Mouse (Mus musculus): ENCODE measurements at regions not wholly inside any gene's neighbourhood (a gene's known extent, or its start where the extent isn't known, plus 50 kb on each side); places are given as distances from the start of the nearest gene placed in this dataset.

DNA sequence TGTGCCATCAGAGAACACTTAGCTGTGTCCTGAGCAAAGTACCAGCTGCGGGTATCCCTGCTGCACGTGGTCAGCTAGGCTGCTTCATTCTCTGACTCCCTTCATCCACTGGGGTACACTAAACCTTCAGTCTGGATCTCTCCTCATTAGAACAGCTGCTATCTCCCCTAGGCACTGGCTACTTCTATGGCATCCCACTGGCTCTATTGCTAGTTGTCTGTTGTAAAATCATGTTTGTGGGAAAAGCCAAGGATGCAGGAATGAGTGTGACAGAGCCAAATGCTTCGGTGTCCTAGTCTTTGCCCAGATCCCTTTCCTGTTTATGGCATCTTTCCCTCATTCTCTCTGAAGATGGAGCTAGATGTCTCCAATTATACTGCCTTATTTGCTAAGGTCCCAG, 440.9 kb downstream of the Nbas start:
- H3K27ac ChIP-seq (ENCODE audit: low read length): no peak overlapping the region
- H3K9me3 ChIP-seq (ENCODE audit: control insufficient read depth, low read length): no peaks in the 10 kb centered on the region
- H3K4me1 ChIP-seq (replicated peaks; ENCODE audit: control insufficient read depth, insufficient read depth, low read length): no peaks in the 10 kb centered on the region
- 83% methylated on average over 3 of the region's 3 CpGs for WGBS
- ATAC-seq: no peak
- H3K9ac ChIP-seq (replicated peaks; ENCODE audit: low read depth, low read length): no peak overlapping the region
- H3K36me3 ChIP-seq (ENCODE audit: control insufficient read depth, insufficient read depth): no peaks in the 10 kb centered on the region
- H3K27me3 ChIP-seq (replicated peaks; ENCODE audit: control insufficient read depth, insufficient read depth, low read length): no peaks in the 10 kb centered on the region
- no peak overlapping the region for H3K4me2 ChIP-seq (ENCODE audit: low read length)
- H3K4me3 ChIP-seq (replicated peaks; ENCODE audit: low read length): no peak overlapping the region

DNA sequence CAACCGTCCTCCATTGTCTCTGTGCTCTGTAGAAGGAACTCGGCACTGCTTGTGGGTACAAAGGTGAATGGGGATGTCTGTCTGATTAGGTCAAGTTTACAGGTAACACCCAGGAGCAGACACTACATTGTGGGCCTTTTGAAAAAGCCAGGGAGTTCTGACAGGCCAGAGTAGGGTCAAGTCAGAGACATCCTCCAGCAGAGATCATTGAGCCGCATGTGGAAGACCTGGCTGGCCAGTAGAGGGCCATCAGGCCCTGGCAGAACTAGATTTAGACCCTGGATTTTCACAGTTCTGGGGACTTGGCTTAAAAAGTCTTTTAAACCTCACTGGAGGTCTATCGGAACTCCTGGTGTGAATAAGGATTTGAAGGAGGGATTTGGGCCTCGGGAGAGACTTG, 438.8 kb downstream of the Nbas start:
- no peaks in the 10 kb centered on the region for H3K9me3 ChIP-seq (ENCODE audit: control insufficient read depth, low read length)
- ATAC-seq: no peak
- no peak overlapping the region for H3K4me2 ChIP-seq (ENCODE audit: low read length)
- WGBS: 86% methylated on average over 5 of the region's 5 CpGs
- H3K9ac ChIP-seq (replicated peaks; ENCODE audit: low read depth, low read length): no peak overlapping the region
- no peak overlapping the region for H3K4me3 ChIP-seq (replicated peaks; ENCODE audit: low read length)
- H3K27me3 ChIP-seq (replicated peaks; ENCODE audit: control insufficient read depth, insufficient read depth, low read length): no peaks in the 10 kb centered on the region
- H3K36me3 ChIP-seq (ENCODE audit: control insufficient read depth, insufficient read depth): no peaks in the 10 kb centered on the region
- peaks cover 4% of the 10 kb centered on the region; the same call in 1 of the 2 replicates for H3K4me1 ChIP-seq (replicated peaks; ENCODE audit: control insufficient read depth, insufficient read depth, low read length)
- H3K27ac ChIP-seq (ENCODE audit: low read length): no peak overlapping the region

DNA sequence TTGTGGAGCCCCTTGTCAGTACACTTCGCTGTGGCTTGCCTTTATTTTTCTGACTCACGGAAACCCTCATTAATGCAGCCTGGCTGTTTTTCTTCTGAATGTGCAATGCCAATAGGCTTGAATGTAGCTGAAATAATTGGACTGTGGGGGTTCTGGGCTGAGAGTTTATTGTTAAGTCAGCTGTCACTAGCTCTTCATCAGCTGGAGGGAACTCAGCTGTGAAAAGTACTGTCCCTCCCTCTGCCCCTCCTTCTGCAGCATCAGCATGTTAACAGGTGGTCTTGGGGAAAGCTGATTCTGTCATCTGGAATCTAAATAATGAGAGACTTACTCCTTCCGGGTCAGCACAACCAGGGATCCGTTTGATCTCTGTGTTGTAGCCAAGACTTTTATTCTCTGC, 437.6 kb downstream of the Nbas start:
- H3K4me1 ChIP-seq (replicated peaks; ENCODE audit: control insufficient read depth, insufficient read depth, low read length): peaks cover 4% of the 10 kb centered on the region; the same call in 1 of the 2 replicates
- peak; percentile 62 for ATAC-seq
- H3K9me3 ChIP-seq (ENCODE audit: control insufficient read depth, low read length): no peaks in the 10 kb centered on the region
- H3K36me3 ChIP-seq (ENCODE audit: control insufficient read depth, insufficient read depth): no peaks in the 10 kb centered on the region
- H3K4me3 ChIP-seq (replicated peaks; ENCODE audit: low read length): no peak overlapping the region
- no peak overlapping the region for H3K4me2 ChIP-seq (ENCODE audit: low read length)
- no peaks in the 10 kb centered on the region for H3K27me3 ChIP-seq (replicated peaks; ENCODE audit: control insufficient read depth, insufficient read depth, low read length)
- WGBS: 10% methylated on average over 4 of the region's 4 CpGs
- no peak overlapping the region for H3K9ac ChIP-seq (replicated peaks; ENCODE audit: low read depth, low read length)
- H3K27ac ChIP-seq (ENCODE audit: low read length): no peak overlapping the region

DNA sequence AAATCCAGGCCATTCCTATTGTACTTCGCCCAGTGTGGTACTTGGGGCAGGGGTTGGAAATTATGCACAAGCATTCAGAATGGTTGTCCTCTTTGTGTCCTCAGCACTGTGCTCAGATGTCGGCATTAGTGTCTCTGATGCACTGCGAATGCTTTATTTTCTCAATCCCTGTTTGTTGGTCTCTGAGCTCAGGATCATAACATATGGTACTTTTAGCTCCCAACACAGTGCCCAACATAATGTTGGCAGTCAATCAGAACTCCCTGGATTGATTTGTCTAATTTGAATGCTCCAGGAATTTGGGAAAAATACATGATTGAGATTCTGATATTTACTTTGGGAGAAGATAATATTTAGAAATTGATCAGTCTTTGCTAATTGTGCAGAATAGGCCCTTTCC, 434.7 kb downstream of the Nbas start:
- WGBS: 60% methylated on average over 3 of the region's 3 CpGs
- Histone ChIP-seq H3K27me3 (replicated peaks; ENCODE audit: control insufficient read depth, insufficient read depth, low read length) (no peaks in the 10 kb centered on the region), H3K4me1 (replicated peaks; ENCODE audit: control insufficient read depth, insufficient read depth, low read length) (peaks cover 4% of the 10 kb centered on the region; the same call in 1 of the 2 replicates), H3K36me3 (ENCODE audit: control insufficient read depth, insufficient read depth) (no peaks in the 10 kb centered on the region), H3K9ac (replicated peaks; ENCODE audit: low read depth, low read length) (no peak overlapping the region), H3K27ac (ENCODE audit: low read length) (no peak overlapping the region), H3K9me3 (ENCODE audit: control insufficient read depth, low read length) (no peaks in the 10 kb centered on the region), H3K4me2 (ENCODE audit: low read length) (no peak overlapping the region), H3K4me3 (replicated peaks; ENCODE audit: low read length) (no peak overlapping the region)
- peak; percentile 66 for ATAC-seq

GRCm38 (mm10) chr12:13699858-13700257, 430.9 kb downstream of the Nbas start:
- no peak overlapping the region for H3K4me3 ChIP-seq (replicated peaks; ENCODE audit: low read length)
- no peak overlapping the region for H3K9ac ChIP-seq (replicated peaks; ENCODE audit: low read depth, low read length)
- no peaks in the 10 kb centered on the region for H3K36me3 ChIP-seq (ENCODE audit: control insufficient read depth, insufficient read depth)
- H3K27ac ChIP-seq (ENCODE audit: low read length): no peak overlapping the region
- H3K27me3 ChIP-seq (replicated peaks; ENCODE audit: control insufficient read depth, insufficient read depth, low read length): no peaks in the 10 kb centered on the region
- H3K9me3 ChIP-seq (ENCODE audit: control insufficient read depth, low read length): no peaks in the 10 kb centered on the region
- 83% methylated on average over 2 of the region's 2 CpGs for WGBS
- H3K4me1 ChIP-seq (replicated peaks; ENCODE audit: control insufficient read depth, insufficient read depth, low read length): peaks cover 4% of the 10 kb centered on the region; the same call in 1 of the 2 replicates
- H3K4me2 ChIP-seq (ENCODE audit: low read length): no peak overlapping the region
- no peak for ATAC-seq

- Histone ChIP-seq H3K4me3 (replicated peaks; ENCODE audit: low read length) (no peak overlapping the region), H3K27ac (ENCODE audit: low read length) (no peak overlapping the region), H3K9me3 (ENCODE audit: control insufficient read depth, low read length) (no peaks in the 10 kb centered on the region), H3K4me2 (ENCODE audit: low read length) (no peak overlapping the region), H3K36me3 (ENCODE audit: control insufficient read depth, insufficient read depth) (no peaks in the 10 kb centered on the region), H3K27me3 (replicated peaks; ENCODE audit: control insufficient read depth, insufficient read depth, low read length) (no peaks in the 10 kb centered on the region), H3K4me1 (replicated peaks; ENCODE audit: control insufficient read depth, insufficient read depth, low read length) (peaks cover 4% of the 10 kb centered on the region; the same call in 1 of the 2 replicates), H3K9ac (replicated peaks; ENCODE audit: low read depth, low read length) (no peak overlapping the region)
- ATAC-seq: no peak
- WGBS: 71% methylated on average over 4 of the region's 4 CpGs
Observed at GRCm38 (mm10) chr12:13698834-13699233, 429.9 kb downstream of the Nbas start.

DNA sequence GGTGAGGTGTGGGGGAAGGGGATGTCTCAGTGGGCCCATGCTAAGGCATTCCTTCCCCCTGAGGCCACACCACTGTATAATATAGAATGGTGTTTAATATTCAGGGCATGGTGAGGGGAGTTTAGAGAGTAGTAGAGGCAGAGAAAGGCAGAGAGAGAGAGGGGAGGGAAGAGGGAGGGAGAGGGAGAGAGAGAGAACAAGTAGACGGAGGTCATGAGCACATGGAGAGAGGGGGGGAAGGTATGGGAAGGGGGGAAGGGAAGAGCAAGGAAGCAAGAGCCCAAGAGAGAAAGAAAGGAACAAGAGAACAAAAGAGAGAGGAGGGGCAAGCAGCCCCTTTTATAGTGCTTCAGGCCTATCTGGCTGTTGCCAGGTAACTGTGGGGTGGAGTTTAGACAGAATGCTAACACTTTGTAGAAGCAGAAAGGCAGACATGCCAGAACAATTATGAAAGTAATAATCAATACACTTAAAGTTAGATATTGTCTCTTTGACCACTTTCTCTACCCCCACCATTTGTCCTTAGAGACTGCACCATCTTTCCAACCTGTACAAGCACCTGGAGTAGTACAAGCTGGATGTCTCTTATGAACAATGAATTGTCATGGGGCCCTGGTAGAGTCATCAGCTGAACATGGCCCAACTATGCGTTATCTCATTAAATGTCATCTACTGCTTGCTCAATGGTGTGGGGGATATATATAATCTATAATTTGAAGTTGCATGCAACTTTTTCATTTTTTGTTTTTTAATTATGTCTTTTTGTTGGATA, 422.6 kb downstream of the Nbas start:
- Histone ChIP-seq H3K9ac (replicated peaks; ENCODE audit: low read depth, low read length) (no peak overlapping the region), H3K27ac (ENCODE audit: low read length) (no peak overlapping the region), H3K36me3 (ENCODE audit: control insufficient read depth, insufficient read depth) (no peaks in the 10 kb centered on the region), H3K4me1 (replicated peaks; ENCODE audit: control insufficient read depth, insufficient read depth, low read length) (no peaks in the 10 kb centered on the region), H3K9me3 (ENCODE audit: control insufficient read depth, low read length) (no peaks in the 10 kb centered on the region), H3K27me3 (replicated peaks; ENCODE audit: control insufficient read depth, insufficient read depth, low read length) (no peaks in the 10 kb centered on the region), H3K4me3 (replicated peaks; ENCODE audit: low read length) (no peak overlapping the region), H3K4me2 (ENCODE audit: low read length) (no peak overlapping the region)
- 46% methylated on average over 2 of the region's 2 CpGs for WGBS
- ATAC-seq: no peak

GRCm38 (mm10) chr12:13677266-13677665, 408.3 kb downstream of the Nbas start:
- Histone ChIP-seq H3K9ac (replicated peaks; ENCODE audit: low read depth, low read length) (no peak overlapping the region), H3K4me3 (replicated peaks; ENCODE audit: low read length) (no peak overlapping the region), H3K27ac (ENCODE audit: low read length) (no peak overlapping the region), H3K9me3 (ENCODE audit: control insufficient read depth, low read length) (no peaks in the 10 kb centered on the region), H3K4me2 (ENCODE audit: low read length) (no peak overlapping the region), H3K36me3 (ENCODE audit: control insufficient read depth, insufficient read depth) (no peaks in the 10 kb centered on the region), H3K4me1 (replicated peaks; ENCODE audit: control insufficient read depth, insufficient read depth, low read length) (no peaks in the 10 kb centered on the region), H3K27me3 (replicated peaks; ENCODE audit: control insufficient read depth, insufficient read depth, low read length) (no peaks in the 10 kb centered on the region)
- ATAC-seq: no peak
- 59% methylated on average over 1 of the region's 1 CpGs for WGBS

- H3K4me1 ChIP-seq (replicated peaks; ENCODE audit: control insufficient read depth, insufficient read depth, low read length): no peaks in the 10 kb centered on the region
- H3K36me3 ChIP-seq (ENCODE audit: control insufficient read depth, insufficient read depth): no peaks in the 10 kb centered on the region
- ATAC-seq: no peak
- H3K27ac ChIP-seq (ENCODE audit: low read length): no peak overlapping the region
- no peaks in the 10 kb centered on the region for H3K27me3 ChIP-seq (replicated peaks; ENCODE audit: control insufficient read depth, insufficient read depth, low read length)
- H3K4me3 ChIP-seq (replicated peaks; ENCODE audit: low read length): no peak overlapping the region
- no peak overlapping the region for H3K4me2 ChIP-seq (ENCODE audit: low read length)
- no peaks in the 10 kb centered on the region for H3K9me3 ChIP-seq (ENCODE audit: control insufficient read depth, low read length)
- no peak overlapping the region for H3K9ac ChIP-seq (replicated peaks; ENCODE audit: low read depth, low read length)
Observed at GRCm38 (mm10) chr12:13669453-13669852, 400.5 kb downstream of the Nbas start.
